Mouse (Mus musculus) kidney, postnatal 25 days (tissue): ENCODE measurements around the gene Lekr1.
A peak's percentile ranks its signal among the peaks of the same experiment; 100 is the strongest.
"Not testable (repeated sequence)": the region's sequence is repeated elsewhere in the genome, so short reads cannot be mapped to it uniquely, and the experiment has no call there.

Experiments used
- DNase-seq, 2 experiments: peaks; one replicate each; pipeline ENCODE4 v3.0.0; 2021; ENCODE audit warnings: mixed read lengths in 2 of 2

Lekr1 gene

DNA sequence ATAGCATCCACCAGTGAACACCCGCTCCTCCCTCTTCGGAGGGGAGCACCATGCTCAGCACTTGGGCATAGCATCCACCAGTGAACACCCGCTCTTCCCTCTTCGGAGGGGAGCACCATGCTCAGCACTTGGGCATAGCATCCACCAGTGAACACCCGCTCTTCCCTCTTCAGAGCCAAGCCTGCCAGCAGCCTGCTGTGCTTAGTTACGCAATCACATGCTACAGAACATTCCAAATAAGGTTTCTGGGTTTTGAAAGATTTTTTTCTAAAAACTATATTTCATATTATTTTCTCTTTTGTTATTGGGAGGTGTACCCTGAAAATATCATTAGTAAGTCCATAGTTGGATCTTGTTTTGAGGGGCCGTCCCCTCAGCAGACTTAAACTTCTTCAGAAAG, 103.6 kb downstream of the Lekr1 start:
- DNase-seq, result not testable (repeated sequence)

DNA sequence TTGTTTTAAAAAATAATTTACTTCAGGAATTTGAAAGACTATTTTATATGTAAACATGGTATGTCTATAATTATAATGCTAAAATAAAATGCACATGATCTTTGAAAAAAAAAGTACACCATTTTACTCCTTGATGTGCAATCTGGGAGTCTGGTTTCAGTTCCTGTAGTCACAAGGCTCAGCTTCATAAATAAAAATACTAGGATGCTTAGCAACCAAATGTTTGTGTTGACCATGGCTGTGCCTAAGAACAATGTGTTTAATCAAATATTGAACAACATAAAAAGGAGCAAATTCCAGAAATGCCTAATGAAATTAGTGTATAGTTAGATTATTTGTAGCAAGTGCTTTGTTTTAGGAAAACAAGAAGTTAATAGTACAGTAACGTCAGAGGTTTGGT, 107.9 kb downstream of the Lekr1 start:
- no peak for DNase-seq

DNA sequence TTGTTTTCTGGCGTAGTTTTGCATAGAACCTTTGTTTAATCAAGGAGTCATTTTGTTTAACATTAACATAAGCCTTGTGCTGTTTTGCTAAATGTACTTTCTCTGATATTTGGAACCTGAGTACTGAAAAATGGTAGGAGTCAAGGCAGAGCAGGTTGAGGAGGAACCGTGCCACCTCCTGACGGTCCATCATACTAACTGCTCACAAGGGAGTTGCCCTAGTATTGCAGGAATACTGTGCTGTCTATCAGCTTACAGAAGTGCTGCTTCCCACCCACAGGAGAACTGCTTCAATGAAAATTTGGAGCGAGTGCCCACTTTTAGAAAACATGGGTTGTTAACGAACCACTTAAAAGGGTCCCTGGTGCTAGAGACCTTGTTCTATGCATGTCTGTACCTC, 109.1 kb downstream of the Lekr1 start:
- no peak for DNase-seq

DNA sequence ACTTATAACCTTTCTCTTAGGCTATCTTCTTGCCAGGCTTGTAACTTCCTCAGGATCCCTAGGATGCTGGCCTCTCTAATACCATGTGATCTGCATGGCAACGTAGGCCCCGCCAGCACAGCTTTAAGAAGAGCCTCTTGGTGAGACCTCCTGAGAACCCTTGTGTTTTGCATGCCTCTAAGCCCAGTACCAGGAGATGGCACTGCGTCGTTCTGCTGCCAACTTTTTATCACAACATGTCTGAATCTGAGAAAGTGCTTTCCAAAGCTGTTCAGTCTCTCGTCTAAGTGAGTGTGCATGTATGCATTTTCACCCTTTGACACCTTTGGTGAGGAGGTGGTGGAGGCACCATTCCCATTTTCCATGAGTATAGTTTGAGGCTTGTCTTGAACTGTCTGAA, 116.2 kb downstream of the Lekr1 start:
- DNase-seq, result no peak

DNA sequence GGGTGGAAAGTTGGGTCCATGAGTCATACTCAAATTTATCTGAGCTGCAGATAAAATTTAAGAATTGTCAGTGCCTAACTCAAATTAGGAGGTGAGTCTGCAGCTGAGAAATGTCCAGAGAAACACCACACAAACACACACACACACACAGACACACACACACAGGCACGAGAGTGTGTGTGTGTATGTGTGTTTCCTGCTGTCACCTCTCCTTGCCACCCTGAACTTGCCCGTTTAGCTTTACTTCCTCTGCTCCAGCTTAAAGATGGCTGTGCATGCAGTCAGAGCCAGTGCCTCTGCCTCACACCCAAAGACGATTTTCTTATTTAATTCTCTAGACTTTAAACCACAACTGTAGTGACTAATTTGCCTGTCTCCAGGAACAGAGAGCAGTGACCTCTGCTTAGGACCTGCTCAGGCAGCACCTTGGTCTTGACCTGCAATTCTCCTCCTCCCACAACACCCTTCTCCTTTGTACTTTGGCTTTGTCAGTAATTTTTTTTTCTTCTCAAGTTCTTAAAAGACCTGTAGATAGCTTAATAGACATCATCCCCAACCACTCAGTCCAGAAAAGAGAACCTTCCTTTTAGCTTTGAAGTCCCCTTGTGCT, 124.2 kb downstream of the Lekr1 start:
- peak; percentile 7 to 67 for DNase-seq

DNA sequence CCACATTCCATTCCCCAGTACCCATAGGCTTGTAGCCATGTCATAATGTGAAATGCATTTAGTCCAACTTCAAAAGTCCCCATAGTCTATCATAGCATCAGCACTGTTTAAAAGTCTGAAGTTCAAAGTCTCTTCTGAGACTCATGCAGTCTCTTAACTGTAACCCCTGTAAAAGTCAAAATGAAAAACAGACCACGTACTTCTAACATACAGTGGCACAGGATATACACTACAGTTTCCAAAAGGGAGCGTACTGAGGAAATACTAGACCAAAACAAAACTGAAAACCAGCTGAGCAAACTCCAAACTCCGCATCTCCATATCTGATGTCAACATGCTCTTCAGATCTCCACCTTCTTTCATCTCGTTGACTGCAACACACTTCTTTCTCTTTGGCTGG, 127.5 kb downstream of the Lekr1 start:
- no peak for DNase-seq

DNA sequence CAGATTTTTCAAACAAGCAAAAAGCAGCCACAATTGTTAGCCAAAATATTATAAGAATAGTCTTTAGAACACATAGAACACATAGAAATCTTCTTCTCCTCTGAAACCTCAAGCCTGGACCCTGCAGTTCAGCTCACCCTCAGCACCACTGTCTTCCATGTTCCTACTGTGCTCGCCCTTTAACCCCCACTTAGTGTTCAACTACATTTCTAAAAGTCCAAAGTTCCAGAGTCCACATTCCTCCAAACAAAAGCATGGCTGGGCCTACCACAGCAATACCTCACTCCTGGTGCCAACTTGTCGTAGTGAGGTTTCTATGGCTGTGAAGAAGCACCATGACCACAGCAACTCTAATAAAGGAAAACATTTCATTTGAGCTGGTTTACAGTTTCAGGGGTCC, 128.7 kb downstream of the Lekr1 start:
- peak; percentile 33 to 52 for DNase-seq

DNA sequence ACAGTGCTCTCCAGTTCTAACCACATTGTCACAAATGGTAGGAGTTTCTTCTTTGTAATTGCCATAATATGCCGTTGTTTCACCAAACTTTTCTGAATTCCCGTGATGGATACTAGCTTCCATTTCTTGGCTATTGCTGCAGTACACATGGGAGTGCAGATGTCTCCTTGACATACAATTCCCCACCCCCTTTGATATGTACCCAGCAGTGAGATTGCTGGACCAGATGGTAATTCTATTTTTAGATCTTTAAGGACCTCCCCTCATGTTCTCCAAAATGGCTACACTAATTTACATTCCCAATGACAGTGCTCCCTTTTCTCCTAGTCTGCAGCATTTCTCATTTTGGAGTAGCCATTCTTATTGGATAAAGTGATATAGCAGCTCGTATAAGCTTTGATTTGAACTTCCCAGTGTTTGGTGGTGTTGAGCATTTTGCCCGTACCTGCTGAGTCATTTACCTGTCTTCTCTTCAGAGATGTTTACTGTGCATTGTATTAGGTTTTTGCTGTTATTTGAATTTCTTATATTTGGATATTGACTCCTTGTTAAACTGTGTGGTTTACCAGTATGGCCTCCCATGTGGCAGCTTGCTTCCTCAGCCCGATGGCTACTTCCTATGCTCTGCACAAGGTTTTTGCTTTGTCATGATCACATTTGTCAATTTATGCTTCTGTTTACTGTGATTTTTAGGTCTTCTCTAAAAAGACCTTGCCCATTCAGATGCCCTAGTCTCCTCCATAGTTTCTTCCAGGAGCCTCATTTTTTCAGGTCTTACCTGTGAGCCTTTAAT, 131.5 kb downstream of the Lekr1 start:
- DNase-seq, result no peak

DNA sequence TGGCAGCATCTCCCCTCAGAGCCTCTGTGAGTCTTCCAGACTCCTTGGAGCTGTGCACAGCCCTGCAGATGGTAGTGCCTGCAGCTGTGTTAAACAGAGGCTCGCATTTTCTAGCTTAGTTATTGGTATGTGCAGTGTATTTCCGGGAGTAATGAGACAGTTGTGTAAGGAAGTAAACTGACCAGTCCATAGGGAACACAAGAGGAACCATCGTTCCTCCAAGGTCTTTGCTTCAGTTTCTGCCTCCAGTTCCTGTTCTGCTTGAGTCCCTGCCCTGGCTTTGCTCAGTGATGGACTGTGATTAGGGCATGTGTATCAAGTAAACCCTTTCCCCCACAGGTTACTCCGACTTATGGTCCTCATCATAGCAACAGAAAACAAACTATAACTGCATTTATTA, 134.9 kb downstream of the Lekr1 start:
- no peak for DNase-seq

DNA sequence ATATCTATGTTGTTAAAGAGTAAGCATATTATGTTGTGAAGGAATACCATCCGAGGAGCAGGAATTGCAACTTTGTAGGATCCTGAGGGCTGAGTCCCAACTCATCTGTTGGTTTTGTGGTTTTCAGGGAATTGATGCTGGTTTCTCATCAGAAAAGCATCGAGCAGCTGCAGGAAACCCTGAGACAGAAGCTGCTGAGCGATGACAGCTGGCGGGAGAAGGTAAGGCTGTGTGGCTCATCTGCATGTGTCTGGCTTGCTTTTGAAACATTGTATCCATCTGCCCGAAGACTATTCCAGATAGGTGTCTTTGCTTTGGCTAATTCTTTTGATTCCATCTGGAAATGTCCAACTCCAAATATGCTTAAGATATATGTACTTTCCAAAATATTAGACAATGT, 136.2 kb downstream of the Lekr1 start:
- DNase-seq, result no peak

DNA sequence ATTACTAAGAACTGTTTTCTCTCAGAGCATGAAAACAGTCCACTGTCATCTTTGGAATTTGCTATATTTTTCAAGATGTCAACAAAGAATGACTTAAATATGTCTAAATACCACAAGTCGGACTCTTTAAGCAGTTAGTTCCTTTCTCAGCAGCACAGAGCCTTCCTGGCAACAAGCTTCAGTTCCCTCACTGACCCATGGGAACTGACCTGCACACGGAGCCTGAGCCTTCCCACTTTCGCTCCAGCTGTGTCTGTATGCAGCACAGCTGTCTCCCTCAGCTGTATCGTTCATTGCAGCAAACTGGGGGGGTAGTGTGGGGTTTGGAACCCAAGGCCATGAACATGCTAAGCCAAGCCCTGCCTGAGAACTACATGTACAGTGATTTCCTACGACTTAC, 136.8 kb downstream of the Lekr1 start:
- DNase-seq, result no peak

DNA sequence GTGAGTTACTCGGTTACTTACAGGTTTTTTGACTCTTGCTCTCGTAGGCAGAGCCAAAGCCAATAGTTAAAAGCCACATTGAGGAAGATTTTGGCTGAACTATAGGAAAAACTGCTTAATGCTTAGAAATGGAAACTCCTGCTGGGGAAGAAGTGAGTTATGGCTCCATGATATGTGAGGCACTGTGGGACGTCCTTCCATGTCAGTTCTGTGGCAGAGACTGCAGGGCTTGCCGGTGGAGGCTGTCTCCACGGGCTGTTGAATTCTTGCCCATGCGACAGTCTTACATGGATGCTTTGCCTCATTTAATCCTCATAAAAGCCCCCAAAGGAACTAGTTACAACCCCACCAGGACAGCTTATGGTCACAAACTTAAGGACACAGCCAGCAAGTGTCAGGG, 148.9 kb downstream of the Lekr1 start:
- DNase-seq, result no peak

DNA sequence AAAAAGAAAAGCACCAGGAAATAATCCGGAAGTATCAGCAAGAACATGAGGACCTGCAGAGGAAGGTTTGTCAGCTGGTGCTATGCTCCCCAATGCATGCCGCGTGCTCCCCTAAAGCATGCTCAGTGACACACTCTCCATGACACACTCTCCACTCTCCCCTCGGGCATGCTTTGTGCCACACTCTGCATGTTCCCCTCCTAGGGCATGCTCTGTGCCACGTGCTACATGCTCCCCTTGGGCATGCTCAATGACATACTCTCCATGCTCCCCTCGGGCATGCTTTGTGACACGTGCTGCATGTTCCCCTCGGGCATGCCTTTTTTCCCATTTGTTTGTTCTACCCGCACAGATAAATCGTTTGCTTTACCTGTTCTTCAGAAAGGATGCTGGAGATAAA, 150.0 kb downstream of the Lekr1 start:
- DNase-seq, result no peak

DNA sequence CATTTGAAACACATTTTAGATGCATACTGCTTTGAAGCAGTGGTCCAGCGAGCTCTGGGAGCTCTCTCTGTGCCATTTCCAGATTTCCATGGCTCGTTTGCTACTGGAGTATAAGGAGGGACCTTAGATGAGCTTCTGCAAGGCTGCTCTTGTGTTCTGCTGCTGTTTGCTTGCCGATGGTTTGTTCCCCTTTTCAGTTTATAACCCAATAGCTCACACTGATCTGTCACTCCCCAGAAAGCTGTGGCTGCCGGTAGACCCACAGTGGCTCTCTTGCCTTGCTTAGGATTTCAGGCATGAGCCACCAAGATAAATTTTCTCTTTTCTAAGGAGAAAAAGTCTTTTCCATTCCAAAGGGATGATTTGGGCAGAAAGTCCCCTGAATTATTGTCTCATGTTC, 152.6 kb downstream of the Lekr1 start:
- no peak for DNase-seq

DNA sequence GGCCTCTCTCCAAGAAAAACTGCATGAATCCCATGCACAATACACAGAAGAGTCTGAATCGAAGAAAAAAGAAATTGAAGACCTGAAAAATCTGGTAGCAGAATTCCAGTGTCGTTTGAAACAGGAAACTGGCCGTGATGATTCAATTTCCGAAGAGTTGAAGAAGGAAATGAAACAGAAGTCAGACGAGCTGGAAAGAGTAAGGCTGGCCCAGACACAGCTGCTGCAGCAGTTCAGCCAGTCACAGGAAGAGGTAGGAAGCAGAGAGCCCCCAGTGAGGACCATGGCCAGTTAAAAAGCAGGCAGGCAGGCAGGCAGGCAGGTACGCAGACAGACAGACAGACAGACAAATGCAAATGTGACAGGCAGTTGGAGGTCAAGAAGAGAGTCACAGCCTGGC, 153.8 kb downstream of the Lekr1 start:
- no peak for DNase-seq

DNA sequence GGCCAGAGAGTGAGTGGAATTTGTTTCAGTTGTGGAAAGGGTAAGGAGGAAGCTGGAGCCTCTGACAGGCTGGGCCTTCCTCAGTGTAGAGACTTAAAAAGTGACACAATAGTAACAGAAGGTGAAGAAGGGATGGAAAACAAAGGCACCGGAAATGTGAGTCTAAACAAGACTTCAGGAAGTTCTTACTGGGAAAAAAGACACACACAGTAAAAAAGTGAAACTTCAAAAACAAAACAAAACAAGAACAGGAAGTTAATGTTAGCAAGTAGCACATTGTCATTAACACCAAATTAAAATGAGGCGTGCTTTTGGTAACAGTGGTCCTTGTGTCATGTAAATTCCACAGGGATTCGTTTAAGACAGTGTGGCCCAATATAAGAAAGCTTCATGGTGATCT, 158.9 kb downstream of the Lekr1 start:
- no peak for DNase-seq

DNA sequence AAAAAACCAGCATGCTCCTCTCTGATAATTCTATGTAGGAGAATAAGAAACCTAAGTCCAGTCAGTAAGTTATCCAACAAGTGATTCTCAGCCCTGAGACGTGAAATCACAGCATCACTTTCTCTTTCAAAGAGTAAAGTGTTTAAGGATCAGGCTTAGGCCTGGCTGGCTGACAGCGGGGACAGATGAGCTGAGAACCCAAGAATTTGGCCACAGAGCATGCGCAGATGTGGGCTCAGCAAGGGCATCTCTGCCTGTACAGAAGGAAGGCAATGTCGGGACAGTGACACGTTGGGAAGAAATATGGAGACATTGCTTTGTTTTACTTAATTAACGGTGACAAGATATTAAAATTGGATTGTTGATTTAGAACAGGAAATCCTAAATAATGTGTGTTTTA, 160.7 kb downstream of the Lekr1 start:
- no peak for DNase-seq

DNA sequence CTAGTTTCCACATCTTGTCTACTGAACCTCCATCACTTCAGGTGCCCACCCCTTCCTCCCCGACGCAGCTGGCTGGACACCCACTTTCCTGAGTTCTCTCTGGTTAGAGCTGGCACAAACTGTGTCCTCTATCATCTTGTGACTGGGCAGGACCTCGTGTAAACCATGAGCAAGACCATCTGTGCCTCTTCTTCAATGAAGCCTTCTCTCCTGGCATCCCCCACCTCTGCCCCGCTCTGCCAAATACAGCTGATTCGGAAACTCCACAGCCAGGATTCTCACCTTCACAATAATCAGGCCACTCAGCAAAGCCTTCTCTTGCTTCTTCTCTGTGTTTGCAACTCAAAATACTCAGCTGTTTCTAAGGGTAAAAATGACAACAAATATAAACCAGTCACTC, 161.4 kb downstream of the Lekr1 start:
- DNase-seq, result no peak

DNA sequence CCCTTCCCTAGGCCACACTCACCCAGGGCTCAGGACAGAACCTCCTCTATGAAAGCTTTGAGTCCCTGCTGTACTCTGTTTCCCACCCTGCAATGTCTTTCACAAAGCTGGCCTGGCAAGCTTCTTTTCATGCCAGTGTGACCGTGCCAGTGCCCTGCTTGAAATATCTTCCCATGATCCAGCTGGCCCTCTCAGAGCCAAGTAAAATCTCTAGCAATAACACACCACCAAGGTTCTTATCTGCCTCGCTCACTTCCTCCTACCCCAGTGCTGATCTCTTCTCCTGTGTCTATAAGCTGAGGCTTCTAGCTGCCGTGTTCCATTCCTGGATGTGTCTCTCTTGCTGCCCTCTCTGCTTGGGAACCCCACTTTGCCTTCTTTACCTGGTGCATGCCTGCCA, 162.0 kb downstream of the Lekr1 start:
- no peak for DNase-seq

DNA sequence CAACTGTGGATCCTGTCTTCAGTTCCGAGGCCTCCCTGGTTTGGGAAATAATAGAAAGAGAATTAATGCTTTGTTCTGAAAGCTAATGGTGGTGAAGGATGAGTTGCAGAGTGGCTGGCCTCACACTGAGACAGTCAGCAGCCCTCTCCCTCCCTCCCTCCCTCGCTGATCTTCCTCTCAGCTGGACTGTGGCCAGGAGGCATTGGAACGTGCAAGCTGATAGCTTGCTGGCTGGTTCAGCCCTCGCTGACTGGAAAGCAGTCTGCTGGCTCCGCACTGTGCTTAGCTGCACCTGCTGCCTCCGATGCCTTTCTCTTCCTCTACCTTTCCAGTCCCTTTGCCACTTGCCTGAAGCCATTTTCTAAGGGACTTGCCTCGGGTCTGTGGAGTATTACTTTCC, 163.2 kb downstream of the Lekr1 start:
- peak; percentile 91 for DNase-seq

DNA sequence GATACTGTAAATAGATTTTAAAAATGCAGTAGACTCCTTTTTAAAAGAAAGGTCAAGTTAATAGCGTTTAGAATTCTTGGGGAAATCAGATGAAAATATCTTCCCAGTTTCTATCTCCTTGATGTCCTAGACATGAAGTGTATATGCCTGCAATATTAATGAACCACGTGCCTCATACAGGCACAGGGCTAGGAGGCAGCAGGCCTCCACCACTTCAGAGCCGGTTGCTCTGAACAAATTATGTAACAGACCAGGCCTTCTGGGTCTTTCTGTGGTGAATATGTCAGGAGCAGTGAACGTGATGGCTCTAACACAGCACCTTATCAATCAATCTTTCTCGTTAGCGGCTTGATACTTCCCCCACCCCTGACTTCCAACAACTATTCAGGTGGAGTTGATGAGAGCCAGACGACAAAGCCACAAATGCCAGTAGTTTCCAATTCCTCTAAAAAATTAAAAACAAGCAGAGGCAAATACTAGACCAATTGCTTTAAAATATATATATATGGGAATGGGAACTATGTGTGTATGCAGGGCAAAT, 164.0 kb downstream of the Lekr1 start:
- DNase-seq, result no peak

DNA sequence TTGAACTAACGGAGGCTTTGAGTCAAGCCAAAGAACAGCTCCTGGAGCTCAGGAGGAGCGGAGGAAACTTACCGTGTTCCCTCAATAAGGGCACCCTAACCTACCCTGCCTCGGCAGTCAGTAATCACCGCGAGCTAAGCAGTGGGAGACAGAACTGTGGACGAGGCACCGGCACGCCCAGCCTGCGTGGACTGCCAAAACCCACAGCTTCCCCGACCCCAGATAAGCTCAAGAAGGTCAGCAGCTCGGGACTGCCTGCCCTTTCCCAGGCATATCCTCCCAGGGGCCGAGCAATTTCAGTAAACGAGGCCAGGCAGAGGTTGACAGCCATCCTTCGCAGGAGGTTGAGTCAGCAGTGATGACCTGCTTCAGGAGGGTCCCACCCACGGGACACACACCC, 164.8 kb downstream of the Lekr1 start:
- peak in 1 of 2 experiments; percentile 10 for DNase-seq

DNA sequence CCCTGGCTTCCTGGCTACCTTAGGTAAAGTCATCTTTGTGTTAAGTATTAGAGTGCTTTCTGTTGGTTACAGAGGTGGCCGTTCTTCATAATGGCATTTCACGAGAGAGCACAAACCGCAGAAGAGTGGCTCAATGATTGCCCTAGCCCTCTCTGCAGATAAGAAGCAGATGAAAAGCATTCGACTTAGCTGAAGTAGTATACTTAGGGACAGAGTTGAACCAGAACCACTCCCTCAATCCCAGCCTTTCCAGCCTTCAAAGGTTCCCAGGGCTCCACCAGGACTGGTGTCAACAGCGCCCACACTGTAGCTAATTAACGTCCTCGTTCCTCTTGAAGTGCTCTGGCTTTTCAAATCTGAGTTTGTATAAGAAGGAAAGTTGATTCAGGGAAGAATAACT, 166.4 kb downstream of the Lekr1 start:
- DNase-seq, result no peak

DNA sequence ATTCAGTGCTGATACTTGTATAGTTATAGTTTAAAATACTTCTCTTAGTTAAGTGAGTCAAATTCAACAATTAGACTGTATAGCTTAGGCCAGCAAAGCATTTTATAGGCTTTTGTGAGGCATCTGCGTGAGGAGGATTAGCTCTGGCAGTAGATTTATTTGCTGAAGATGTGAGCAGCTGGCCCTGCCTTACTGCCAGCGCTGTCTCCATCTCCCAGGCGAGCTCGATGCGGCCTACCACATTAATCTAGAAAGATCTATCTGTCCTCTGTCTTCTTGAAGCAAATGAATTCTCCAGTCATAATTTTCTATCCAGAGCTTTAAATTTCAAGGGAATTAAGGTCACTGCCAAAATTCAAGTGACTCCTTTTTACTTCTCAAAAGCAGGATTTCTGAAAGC, 170.4 kb downstream of the Lekr1 start:
- no peak for DNase-seq

DNA sequence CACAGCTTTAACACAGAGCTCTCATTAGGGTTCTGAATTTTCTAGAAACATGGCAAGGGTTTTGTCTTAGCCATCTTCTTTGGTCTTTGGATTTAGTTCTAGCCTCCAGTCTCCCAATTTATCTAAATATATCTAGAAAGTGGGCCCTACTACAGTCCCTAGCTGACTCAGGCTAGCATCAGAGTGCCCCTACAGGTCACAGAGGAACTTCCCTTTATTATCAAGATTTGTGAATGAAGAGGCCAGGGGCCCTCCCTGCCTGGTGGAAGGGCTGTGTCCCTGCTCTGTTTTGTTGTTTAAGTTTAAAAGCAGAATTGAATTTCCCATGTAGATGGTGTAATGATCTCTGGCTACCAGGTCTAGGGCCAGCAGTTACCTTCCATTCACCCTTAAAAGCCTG, 173.6 kb downstream of the Lekr1 start:
- no peak for DNase-seq
